Mouse (Mus musculus): ENCODE results near the gene Il2rb. TPM values are rescaled to one million over a fixed set of nuclear protein-coding genes. Genes with fewer than 3 reads are reported as not detected.

Gene Il2rb
- polyA plus RNA-seq, 1 experiment from 2014 or later = 0.60 TPM

GRCm38 (mm10) chr15:78515759-78516158, 20.7 kb upstream of the Il2rb start:
- H3K4me1 ChIP-seq = peaks cover 47% of the 10 kb centered on the region
- H3K4me3 ChIP-seq (replicated peaks) = no peak overlapping the region
- H3K4me2 ChIP-seq = no peak overlapping the region
- no peak overlapping the region for H3K9ac ChIP-seq
- WGBS = 80% methylated on average over 6 of the region's 6 CpGs
- no peak for ATAC-seq (replicated peaks; ENCODE audit: low FRiP score)
- no peak overlapping the region for H3K27ac ChIP-seq
- no peaks in the 10 kb centered on the region for H3K27me3 ChIP-seq
- H3K36me3 ChIP-seq = no peaks in the 10 kb centered on the region
- H3K9me3 ChIP-seq (replicated peaks) = no peaks in the 10 kb centered on the region

- 28% methylated on average over 7 of the region's 7 CpGs for WGBS
- ATAC-seq (replicated peaks; ENCODE audit: low FRiP score) = no peak; the same call in 1 of the 2 replicates
- no peak overlapping the region for H3K9ac ChIP-seq
- H3K4me1 ChIP-seq = peaks cover 49% of the 10 kb centered on the region
- H3K27me3 ChIP-seq = no peaks in the 10 kb centered on the region
- H3K4me3 ChIP-seq (replicated peaks) = no peak overlapping the region
- no peaks in the 10 kb centered on the region for H3K36me3 ChIP-seq
- no peaks in the 10 kb centered on the region for H3K9me3 ChIP-seq (replicated peaks)
- no peak overlapping the region for H3K4me2 ChIP-seq
- no peak overlapping the region for H3K27ac ChIP-seq
Observed at GRCm38 (mm10) chr15:78514393-78515146, 19.5 kb upstream of the Il2rb start.

GRCm38 (mm10) chr15:78513019-78513418, 17.9 kb upstream of the Il2rb start:
- H3K4me2 ChIP-seq = no peak overlapping the region
- no peak overlapping the region for H3K9ac ChIP-seq
- no peak for ATAC-seq (replicated peaks; ENCODE audit: low FRiP score)
- H3K36me3 ChIP-seq = no peaks in the 10 kb centered on the region
- H3K27me3 ChIP-seq = no peaks in the 10 kb centered on the region
- peak overlapping the region; percentile 41; the same call in 1 of the 2 replicates for H3K27ac ChIP-seq
- H3K4me1 ChIP-seq = peaks cover 50% of the 10 kb centered on the region
- no peaks in the 10 kb centered on the region for H3K9me3 ChIP-seq (replicated peaks)
- no peak overlapping the region for H3K4me3 ChIP-seq (replicated peaks)
- 74% methylated on average over 14 of the region's 14 CpGs for WGBS

GRCm38 (mm10) chr15:78511951-78512350, 16.9 kb upstream of the Il2rb start:
- H3K27me3 ChIP-seq = no peaks in the 10 kb centered on the region
- no peak overlapping the region for H3K4me2 ChIP-seq
- H3K4me3 ChIP-seq (replicated peaks) = no peak overlapping the region
- ATAC-seq (replicated peaks; ENCODE audit: low FRiP score) = no peak
- H3K27ac ChIP-seq = no peak overlapping the region
- no peak overlapping the region for H3K9ac ChIP-seq
- H3K36me3 ChIP-seq = no peaks in the 10 kb centered on the region
- peaks cover 49% of the 10 kb centered on the region for H3K4me1 ChIP-seq
- 39% methylated on average over 7 of the region's 7 CpGs for WGBS
- no peaks in the 10 kb centered on the region for H3K9me3 ChIP-seq (replicated peaks)

GRCm38 (mm10) chr15:78510736-78511135, 15.7 kb upstream of the Il2rb start:
- Histone ChIP-seq H3K9ac (no peak overlapping the region), H3K4me1 (peaks cover 41% of the 10 kb centered on the region), H3K4me2 (no peak overlapping the region), H3K27ac (no peak overlapping the region), H3K36me3 (no peaks in the 10 kb centered on the region), H3K27me3 (no peaks in the 10 kb centered on the region), H3K4me3 (replicated peaks) (no peak overlapping the region), H3K9me3 (replicated peaks) (no peaks in the 10 kb centered on the region)
- 85% methylated on average over 6 of the region's 6 CpGs for WGBS
- no peak for ATAC-seq (replicated peaks; ENCODE audit: low FRiP score)

GRCm38 (mm10) chr15:78510121-78510576, 15.1 kb upstream of the Il2rb start:
- no peak overlapping the region for H3K4me2 ChIP-seq
- WGBS = 66% methylated on average over 8 of the region's 8 CpGs

GRCm38 (mm10) chr15:78509297-78509899, 14.3 kb upstream of the Il2rb start:
- Histone ChIP-seq H3K4me2 (no peak overlapping the region), H3K9me3 (replicated peaks) (0 out of 2 replicates have a peak, but pooled peaks cover 6% of the 10 kb centered on the region), H3K27me3 (no peaks in the 10 kb centered on the region), H3K36me3 (no peaks in the 10 kb centered on the region), H3K4me1 (peaks cover 40% of the 10 kb centered on the region), H3K4me3 (replicated peaks) (no peak overlapping the region), H3K9ac (no peak overlapping the region), H3K27ac (no peak overlapping the region)
- 52% methylated on average over 12 of the region's 12 CpGs for WGBS
- no peak for ATAC-seq (replicated peaks; ENCODE audit: low FRiP score)

More at GRCm38 (mm10) chr15:78510121-78510576, 15.1 kb upstream of the Il2rb start:
- Histone ChIP-seq H3K27me3 (no peaks in the 10 kb centered on the region), H3K9me3 (replicated peaks) (no peaks in the 10 kb centered on the region), H3K27ac (no peak overlapping the region), H3K4me3 (replicated peaks) (no peak overlapping the region), H3K4me1 (peaks cover 41% of the 10 kb centered on the region), H3K9ac (no peak overlapping the region), H3K36me3 (no peaks in the 10 kb centered on the region)
- no peak for ATAC-seq (replicated peaks; ENCODE audit: low FRiP score)

GRCm38 (mm10) chr15:78508443-78508842, 13.4 kb upstream of the Il2rb start:
- Histone ChIP-seq H3K27ac (no peak overlapping the region), H3K4me1 (peaks cover 30% of the 10 kb centered on the region), H3K4me3 (replicated peaks) (no peak overlapping the region), H3K9ac (no peak overlapping the region), H3K9me3 (replicated peaks) (0 out of 2 replicates have a peak, but pooled peaks cover 6% of the 10 kb centered on the region), H3K36me3 (no peaks in the 10 kb centered on the region), H3K4me2 (no peak overlapping the region), H3K27me3 (no peaks in the 10 kb centered on the region)
- 75% methylated on average over 7 of the region's 7 CpGs for WGBS
- ATAC-seq (replicated peaks; ENCODE audit: low FRiP score) = no peak

- H3K4me2 ChIP-seq = no peak overlapping the region
- no peaks in the 10 kb centered on the region for H3K27me3 ChIP-seq
- peaks cover 8% of the 10 kb centered on the region; the same call in 1 of the 2 replicates for H3K4me1 ChIP-seq
- H3K4me3 ChIP-seq (replicated peaks) = no peak overlapping the region
- 78% methylated on average over 3 of the region's 3 CpGs for WGBS
- H3K36me3 ChIP-seq = no peaks in the 10 kb centered on the region
- 0 out of 2 replicates have a peak, but pooled peaks cover 6% of the 10 kb centered on the region for H3K9me3 ChIP-seq (replicated peaks)
- ATAC-seq (replicated peaks; ENCODE audit: low FRiP score) = no peak
- H3K9ac ChIP-seq = no peak overlapping the region
- no peak overlapping the region for H3K27ac ChIP-seq
Observed at GRCm38 (mm10) chr15:78505541-78505940, 10.5 kb upstream of the Il2rb start.

GRCm38 (mm10) chr15:78504816-78505215, 9.7 kb upstream of the Il2rb start:
- no peaks in the 10 kb centered on the region for H3K27me3 ChIP-seq
- no peak overlapping the region for H3K27ac ChIP-seq
- peaks cover 3% of the 10 kb centered on the region; the same call in 1 of the 2 replicates for H3K4me1 ChIP-seq
- H3K4me2 ChIP-seq = no peak overlapping the region
- H3K9me3 ChIP-seq (replicated peaks) = 0 out of 2 replicates have a peak, but pooled peaks cover 6% of the 10 kb centered on the region
- no peak overlapping the region for H3K9ac ChIP-seq
- 92% methylated on average over 5 of the region's 5 CpGs for WGBS
- no peak for ATAC-seq (replicated peaks; ENCODE audit: low FRiP score)
- H3K4me3 ChIP-seq (replicated peaks) = no peak overlapping the region
- no peaks in the 10 kb centered on the region for H3K36me3 ChIP-seq

- Histone ChIP-seq H3K4me1 (no peaks in the 10 kb centered on the region), H3K4me2 (no peak overlapping the region)
Observed at GRCm38 (mm10) chr15:78504013-78504412, 8.9 kb upstream of the Il2rb start.

GRCm38 (mm10) chr15:78502437-78503132, 7.5 kb upstream of the Il2rb start:
- ATAC-seq (replicated peaks; ENCODE audit: low FRiP score) = no peak
- Histone ChIP-seq H3K27me3 (no peaks in the 10 kb centered on the region), H3K36me3 (no peaks in the 10 kb centered on the region), H3K4me2 (no peak overlapping the region), H3K9ac (no peak overlapping the region), H3K27ac (no peak overlapping the region), H3K9me3 (replicated peaks) (0 out of 2 replicates have a peak, but pooled peaks cover 6% of the 10 kb centered on the region), H3K4me3 (replicated peaks) (no peak overlapping the region), H3K4me1 (no peaks in the 10 kb centered on the region)
- 75% methylated on average over 18 of the region's 18 CpGs for whole genome bisulfite sequencing

More at GRCm38 (mm10) chr15:78504013-78504412, 8.9 kb upstream of the Il2rb start:
- Histone ChIP-seq H3K9me3 (replicated peaks) (0 out of 2 replicates have a peak, but pooled peaks cover 6% of the 10 kb centered on the region), H3K27ac (no peak overlapping the region), H3K27me3 (no peaks in the 10 kb centered on the region), H3K36me3 (no peaks in the 10 kb centered on the region), H3K4me3 (replicated peaks) (no peak overlapping the region), H3K9ac (no peak overlapping the region)
- ATAC-seq (replicated peaks; ENCODE audit: low FRiP score) = no peak
- 91% methylated on average over 1 of the region's 1 CpGs for WGBS
